Mouse (Mus musculus) brain, embryonic 14.5 days (tissue): ENCODE results near the gene Ccnl1. TPM values are rescaled to one million over a fixed set of nuclear protein-coding genes. Genes with fewer than 3 reads are reported as not detected.

ENCODE experiments used
- DNase-seq: peaks from one replicate; pipeline ENCODE4 v3.0.0-alpha.2; 2011; ENCODE audit warnings: low read depth
- CTCF ChIP-seq: fragments of 200-500 bp; IDR thresholded peaks from 2 replicates; pipeline ENCODE4 v1.5.1; 2012; ENCODE audit warnings: inconsistent platforms, mild to moderate bottlenecking, moderate library complexity, borderline replicate concordance; ENCODE audit not compliant: insufficient read depth, insufficient read length; ENCODE audit errors: extremely low read depth
- POLR2A ChIP-seq: fragments of 200-500 bp; IDR thresholded peaks from 2 replicates; pipeline ENCODE4 v1.6.1; 2012; ENCODE audit warnings: mild to moderate bottlenecking, inconsistent platforms, borderline replicate concordance; ENCODE audit not compliant: poor library complexity, insufficient read depth, insufficient read length, severe bottlenecking; ENCODE audit errors: extremely low read depth
- polyA plus RNA-seq: library from polyadenylated mRNA; depleted of rRNA; stranded (reverse); fragments of >200 nt; gene quantifications from 2 replicates; pipeline ENCODE4 v1.2.3, GENCODE M21; 2012

Ccnl1 gene
- polyA plus RNA-seq, 1 experiment, result 87.9 TPM

GRCm38 (mm10) chr3:65950831-65951365, 7.2 kb downstream of the Ccnl1 start:
- TF ChIP-seq CTCF, result no peak
- DNase-seq, result peak; percentile 17

- TF ChIP-seq CTCF (no peak), POLR2A (no peak)
- DNase-seq, result no peak
Measured at GRCm38 (mm10) chr3:65950304-65950703, 7.7 kb downstream of the Ccnl1 start.

GRCm38 (mm10) chr3:65945277-65945932, 12.6 kb downstream of the Ccnl1 start:
- TF ChIP-seq POLR2A, result no peak
- no peak for TF ChIP-seq CTCF
- no peak for DNase-seq

- DNase-seq, result no peak
- no peak for TF ChIP-seq CTCF
- TF ChIP-seq POLR2A, result no peak
Measured at GRCm38 (mm10) chr3:65944713-65945112, 13.3 kb downstream of the Ccnl1 start.

- TF ChIP-seq POLR2A, result no peak
- no peak for TF ChIP-seq CTCF
- DNase-seq, result no peak
Measured at GRCm38 (mm10) chr3:65943453-65943852, 14.6 kb downstream of the Ccnl1 start.

- DNase-seq, result no peak
- TF ChIP-seq CTCF, result no peak
- no peak for TF ChIP-seq POLR2A
Measured at GRCm38 (mm10) chr3:65941052-65941451, 17.0 kb downstream of the Ccnl1 start.

- DNase-seq, result peak; percentile 63
- TF ChIP-seq CTCF (peak; percentile 51; the same call in 1 of the 2 replicates), POLR2A (no peak)
Measured at GRCm38 (mm10) chr3:65938211-65938610, 19.8 kb downstream of the Ccnl1 start.

GRCm38 (mm10) chr3:65936384-65936783, 21.7 kb downstream of the Ccnl1 start:
- no peak for DNase-seq
- TF ChIP-seq CTCF, result no peak
- TF ChIP-seq POLR2A, result no peak

GRCm38 (mm10) chr3:65935153-65935552, 22.9 kb downstream of the Ccnl1 start:
- TF ChIP-seq POLR2A (no peak), CTCF (no peak)
- no peak for DNase-seq

- TF ChIP-seq CTCF (no peak), POLR2A (no peak)
- DNase-seq, result no peak
Measured at GRCm38 (mm10) chr3:65933726-65934125, 24.3 kb downstream of the Ccnl1 start.

GRCm38 (mm10) chr3:65931542-65931941, 26.5 kb downstream of the Ccnl1 start:
- DNase-seq, result no peak
- no peak for TF ChIP-seq CTCF
- TF ChIP-seq POLR2A, result no peak

- TF ChIP-seq POLR2A, result no peak
- no peak for TF ChIP-seq CTCF
- no peak for DNase-seq
Measured at GRCm38 (mm10) chr3:65930636-65931035, 27.4 kb downstream of the Ccnl1 start.

GRCm38 (mm10) chr3:65929821-65930633, 28.0 kb downstream of the Ccnl1 start:
- DNase-seq, result peak; percentile 87
- TF ChIP-seq CTCF (peak; percentile 73; the same call in 1 of the 2 replicates), POLR2A (no peak)

GRCm38 (mm10) chr3:65929304-65929783, 28.7 kb downstream of the Ccnl1 start:
- TF ChIP-seq POLR2A (no peak), CTCF (peak; percentile 76)
- peak; percentile 85 for DNase-seq

- TF ChIP-seq POLR2A (no peak), CTCF (no peak)
- peak; percentile 30 for DNase-seq
Measured at GRCm38 (mm10) chr3:65928614-65929272, 29.3 kb downstream of the Ccnl1 start.
